Mouse (Mus musculus) layer of hippocampus, adult 2 months (tissue): Measurements from ENCODE around the gene Ggact. TPM values are rescaled to one million over a fixed set of nuclear protein-coding genes. Genes with fewer than 3 reads are reported as not detected.

Experiments
- DNase-seq, 2 experiments: peaks; one replicate each; pipeline ENCODE4 v3.0.0; 2022; ENCODE audit warnings: low spot score in 2 of 2
- H3K27ac ChIP-seq: fragments of 200-600 bp; 2 replicates; pipeline ENCODE4 v1.8.1; 2022
- H3K4me3 ChIP-seq: fragments of 200-600 bp; 2 replicates; pipeline ENCODE4 v1.8.1; 2022; ENCODE audit warnings: mild to moderate bottlenecking
- CTCF ChIP-seq: fragments of 200-600 bp; conservative IDR thresholded peaks from 2 replicates; pipeline ENCODE4 v1.8.1; 2022; ENCODE audit warnings: antibody characterized with exemption, mild to moderate bottlenecking, moderate library complexity
- total RNA-seq, 2 experiments: library from RNA; stranded (reverse); gene quantifications; 2 replicates each; pipeline ENCODE4 v1.2.3; 2021

The Ggact gene
- total RNA-seq, 2 experiments from 2014 or later = 32.1 to 34.3 TPM

GRCm38 (mm10) chr14:122834753-122835152 lies 78.8 kb downstream of the Ggact start:
- no peak for DNase-seq
- no peak overlapping the region for H3K4me3 ChIP-seq
- H3K27ac ChIP-seq = no peak overlapping the region

DNA sequence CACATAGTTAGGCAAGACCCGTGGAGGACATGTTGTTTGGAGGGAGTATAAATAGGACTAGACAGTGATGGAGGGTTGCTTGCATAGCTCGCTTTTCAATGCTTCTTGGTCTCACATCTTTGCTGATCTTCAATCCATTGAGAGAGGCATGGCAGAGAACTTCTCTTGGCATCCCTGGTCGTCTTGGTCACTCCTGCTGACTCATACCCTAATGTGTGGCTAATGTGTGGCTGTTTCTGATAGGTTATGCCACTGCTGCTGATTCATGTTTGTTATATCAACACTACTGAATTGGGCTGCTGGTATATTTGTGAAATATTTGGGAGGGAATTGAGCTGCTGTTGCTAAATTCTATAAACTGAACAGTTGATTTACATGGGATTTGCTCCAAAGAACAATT lies 79.9 kb downstream of the Ggact start:
- H3K27ac ChIP-seq = no peak overlapping the region
- TF ChIP-seq CTCF = no peak
- H3K4me3 ChIP-seq = no peak overlapping the region
- DNase-seq = no peak

More at GRCm38 (mm10) chr14:122834753-122835152, 78.8 kb downstream of the Ggact start:
- no peak for TF ChIP-seq CTCF

GRCm38 (mm10) chr14:122830433-122830832 lies 83.1 kb downstream of the Ggact start:
- TF ChIP-seq CTCF = no peak
- H3K4me3 ChIP-seq = no peak overlapping the region
- H3K27ac ChIP-seq = no peak overlapping the region
- DNase-seq = no peak

DNA sequence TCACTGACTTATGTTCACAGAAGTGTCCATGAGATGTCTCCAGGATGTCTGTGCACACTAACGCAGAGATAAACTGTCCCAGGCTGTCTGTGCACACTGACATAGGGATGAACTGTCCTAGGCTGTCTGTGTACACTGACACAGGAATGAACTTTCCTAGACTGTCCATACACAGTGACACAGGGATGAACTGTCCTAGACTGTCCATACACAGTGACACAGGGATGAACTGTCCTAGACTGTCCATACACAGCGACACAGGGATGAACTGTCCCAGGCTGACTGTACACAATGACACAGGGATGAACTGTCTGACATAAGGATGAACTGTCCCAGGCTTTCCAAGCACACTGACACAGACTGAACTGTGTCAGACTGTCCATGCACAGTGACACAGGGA lies 88.1 kb downstream of the Ggact start:
- no peak for TF ChIP-seq CTCF
- Histone ChIP-seq H3K4me3 (no peak overlapping the region), H3K27ac (no peak overlapping the region)
- no peak for DNase-seq

DNA sequence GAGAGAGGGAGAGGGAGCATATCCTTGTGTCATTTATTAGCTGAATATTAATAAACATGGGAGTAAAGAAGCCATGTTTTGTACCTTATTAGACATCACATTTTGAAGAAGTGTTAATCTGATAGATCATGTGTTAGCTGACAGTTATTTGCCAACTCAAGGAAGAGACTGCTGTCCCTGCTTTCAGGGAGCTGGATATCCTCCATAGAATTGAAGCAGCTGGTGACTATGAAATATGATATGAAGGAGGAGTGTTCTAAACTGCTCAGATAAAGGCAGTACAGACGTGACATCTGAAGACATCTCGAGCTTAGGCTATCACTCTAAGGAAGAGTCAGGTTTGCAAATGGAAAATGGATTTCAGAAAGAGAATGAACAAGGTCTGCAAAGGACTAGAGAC lies 89.8 kb downstream of the Ggact start:
- TF ChIP-seq CTCF = no peak

GRCm38 (mm10) chr14:122821002-122821401 lies 92.6 kb downstream of the Ggact start:
- TF ChIP-seq CTCF = no peak
- Histone ChIP-seq H3K4me3 (no peak overlapping the region), H3K27ac (no peak overlapping the region)
- DNase-seq = no peak

More for the DNA sequence above, 89.8 kb downstream of the Ggact start:
- H3K4me3 ChIP-seq = no peak overlapping the region
- no peak overlapping the region for H3K27ac ChIP-seq
- no peak for DNase-seq

DNA sequence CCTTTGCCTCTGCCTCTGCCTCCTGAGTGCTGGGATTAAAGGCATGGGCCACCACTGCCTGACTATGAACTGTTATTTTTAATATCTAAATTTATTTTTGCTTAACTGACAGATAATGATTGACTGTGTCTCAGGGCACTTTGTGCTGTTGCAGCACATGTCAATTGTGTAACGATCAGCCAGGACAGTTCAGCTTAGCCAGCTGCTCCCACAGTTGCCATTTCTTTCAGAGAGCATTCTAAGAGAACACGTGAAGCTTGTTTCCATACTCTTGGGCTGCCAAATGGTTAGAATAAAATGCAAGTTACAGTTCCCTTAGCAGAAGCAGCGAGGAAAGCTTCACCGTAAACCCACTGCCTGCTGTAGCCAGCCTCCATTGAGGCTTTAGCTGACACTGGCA lies 113.3 kb downstream of the Ggact start:
- Histone ChIP-seq H3K4me3 (no peak overlapping the region), H3K27ac (no peak overlapping the region)
- DNase-seq = no peak
- no peak for TF ChIP-seq CTCF

DNA sequence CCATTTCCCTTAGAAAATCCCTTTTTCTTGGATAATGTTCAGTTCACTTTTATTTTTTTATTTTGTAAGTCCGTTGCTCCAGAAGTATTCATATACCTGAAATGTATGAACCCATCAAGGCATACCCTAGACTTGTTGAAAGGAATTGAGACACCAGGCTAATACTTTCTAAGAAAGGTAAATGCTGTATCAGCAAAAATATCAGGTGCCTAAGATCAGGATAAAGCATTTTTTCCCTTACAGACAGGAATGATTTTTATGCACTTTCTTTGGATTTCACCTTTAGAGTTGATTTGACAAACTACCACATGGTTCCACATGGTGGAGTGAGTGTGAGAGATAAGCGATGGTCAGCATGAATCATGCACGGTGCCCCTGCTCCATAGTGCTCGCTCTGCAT lies 120.2 kb downstream of the Ggact start:
- no peak for TF ChIP-seq CTCF
- H3K4me3 ChIP-seq = no peak overlapping the region
- no peak overlapping the region for H3K27ac ChIP-seq
- no peak for DNase-seq

DNA sequence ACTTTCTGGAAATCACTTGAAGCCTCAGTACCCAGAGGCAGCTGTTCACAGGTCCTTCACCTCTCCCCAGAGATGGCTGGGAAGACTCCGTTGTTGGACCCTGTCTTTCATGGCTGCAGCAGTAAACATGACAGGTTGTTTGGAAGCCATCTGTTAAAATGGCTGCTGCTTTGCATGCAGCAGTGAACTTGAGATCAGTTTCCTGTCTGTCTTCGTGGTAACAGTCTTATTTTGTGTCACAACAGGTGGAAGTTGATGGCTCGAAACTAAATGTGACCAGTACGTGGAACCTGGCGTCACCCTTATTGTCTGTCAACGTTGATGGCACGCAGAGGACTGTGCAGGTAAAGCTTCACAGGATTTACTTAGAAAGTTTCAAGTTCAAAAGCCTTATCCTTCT lies 123.4 kb downstream of the Ggact start:
- no peak for TF ChIP-seq CTCF
- Histone ChIP-seq H3K4me3 (no peak overlapping the region), H3K27ac (no peak overlapping the region)
- DNase-seq = no peak

DNA sequence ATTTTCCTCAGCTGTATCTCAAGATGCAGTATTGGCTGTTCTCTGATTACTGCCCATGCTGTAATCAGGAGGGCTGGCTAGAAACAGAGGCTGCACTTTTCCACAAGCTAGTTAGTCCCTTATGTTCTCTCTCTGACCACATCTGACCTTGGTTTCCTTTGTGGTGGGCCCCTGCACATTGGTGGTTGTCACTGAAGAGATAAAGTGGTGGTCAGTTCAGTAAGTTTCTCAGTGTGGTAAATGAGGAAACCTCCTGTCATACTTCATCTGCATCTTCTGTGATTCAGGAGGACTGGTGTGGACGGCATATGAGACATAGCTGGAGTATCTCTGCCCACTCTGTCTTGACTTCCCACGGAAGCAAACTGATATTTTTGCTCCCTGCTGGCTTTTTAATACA lies 125.4 kb downstream of the Ggact start:
- TF ChIP-seq CTCF = no peak
- no peak for DNase-seq
- H3K4me3 ChIP-seq = no peak overlapping the region

GRCm38 (mm10) chr14:122784701-122785100 lies 128.9 kb downstream of the Ggact start:
- Histone ChIP-seq H3K27ac (no peak overlapping the region; the same call in 1 of the 2 replicates), H3K4me3 (no peak overlapping the region)
- peak in 1 of 2 experiments; percentile 23 for DNase-seq
- TF ChIP-seq CTCF = no peak

More for the DNA sequence above, 125.4 kb downstream of the Ggact start:
- no peak overlapping the region for H3K27ac ChIP-seq

GRCm38 (mm10) chr14:122766448-122766847 lies 147.1 kb downstream of the Ggact start:
- no peak for TF ChIP-seq CTCF
- Histone ChIP-seq H3K27ac (no peak overlapping the region), H3K4me3 (no peak overlapping the region)
- DNase-seq = no peak

Other genes with a start within 250 kb of the Ggact start
- gene Tmtc4, start 70.3 kb upstream of the Ggact start, total RNA-seq = 10 to 100 TPM; 19.0 to 23.0 TPM